Mouse (Mus musculus): ENCODE data around the gene BC005561.
A peak's percentile ranks its signal among the peaks of the same experiment; 100 is the strongest.
"Not testable (repeated sequence)": the region's sequence is repeated elsewhere in the genome, so short reads cannot be mapped to it uniquely, and the experiment has no call there.

BC005561 gene

DNA sequence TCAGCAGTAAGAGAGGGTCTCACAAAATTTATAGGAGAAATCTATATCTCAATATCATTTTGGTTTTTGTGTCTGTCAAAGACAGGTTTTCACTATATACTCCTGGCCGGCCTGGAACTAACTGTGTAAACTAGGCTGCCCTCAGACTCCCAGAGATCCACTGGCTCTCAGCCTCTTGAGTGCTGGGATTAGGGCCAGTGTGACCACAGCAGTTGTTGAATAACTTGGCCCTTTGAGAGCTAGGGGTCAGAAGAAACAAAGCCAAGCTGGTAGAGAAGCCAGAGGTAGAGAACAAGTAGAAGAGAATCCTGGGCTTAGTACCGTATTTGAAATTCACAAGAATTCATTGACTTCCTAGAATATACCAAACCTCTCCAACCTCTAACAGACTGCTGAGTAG, 3.3 kb upstream of the BC005561 start:
- Histone ChIP-seq H3K36me3 (ENCODE audit: control insufficient read depth, insufficient read depth, low read length, poor library complexity, severe bottlenecking) (no peaks in the 10 kb centered on the region), H3K27me3 (ENCODE audit: control insufficient read depth, insufficient read depth, low read length, poor library complexity, severe bottlenecking) (no peaks in the 10 kb centered on the region)
- no peak for DNase-seq (ENCODE audit: low read depth, low spot score)

DNA sequence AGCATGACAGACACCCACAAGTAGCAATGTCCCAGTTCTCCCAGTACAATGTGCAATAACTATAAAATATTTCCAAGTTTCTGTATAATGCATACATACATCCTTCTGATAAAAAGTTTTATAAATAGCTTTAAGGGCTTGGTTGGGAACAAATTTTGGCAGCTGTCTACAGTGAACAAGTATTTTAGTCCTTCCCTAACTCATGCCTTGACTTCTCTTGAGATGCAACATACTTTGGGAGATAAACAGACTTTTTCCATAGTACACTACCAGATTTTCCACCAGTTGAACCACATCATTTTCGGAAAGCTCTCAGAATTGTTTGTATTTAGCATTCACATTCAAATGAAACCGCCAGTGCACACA, 340 bp upstream of the BC005561 start:
- Histone ChIP-seq H3K36me3 (ENCODE audit: control insufficient read depth, insufficient read depth, low read length, poor library complexity, severe bottlenecking) (no peaks in the 10 kb centered on the region), H3K27me3 (ENCODE audit: control insufficient read depth, insufficient read depth, low read length, poor library complexity, severe bottlenecking) (no peaks in the 10 kb centered on the region)
- DNase-seq (ENCODE audit: low read depth, low spot score) = no peak

DNA sequence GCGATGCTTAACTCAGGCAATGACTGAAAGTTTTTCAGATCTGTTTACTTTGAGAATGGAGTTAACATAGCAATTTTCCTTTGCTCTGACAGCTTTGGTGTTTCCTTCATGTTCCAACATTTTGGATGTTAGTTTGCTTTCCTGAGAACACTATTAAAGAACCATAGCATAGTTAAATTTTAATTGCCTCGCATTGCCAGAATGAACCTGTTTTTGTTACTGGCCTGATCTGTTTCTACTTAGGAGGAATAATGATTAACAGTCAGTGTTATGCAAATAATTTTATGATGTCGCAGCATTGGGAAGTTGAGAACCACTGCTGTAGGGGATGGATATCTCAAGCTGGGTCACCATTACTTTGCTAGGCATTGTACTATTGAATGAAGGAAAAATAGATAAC, 3.1 kb downstream of the BC005561 start:
- no peak for DNase-seq (ENCODE audit: low read depth, low spot score)
- Histone ChIP-seq H3K27me3 (ENCODE audit: control insufficient read depth, insufficient read depth, low read length, poor library complexity, severe bottlenecking) (no peaks in the 10 kb centered on the region), H3K36me3 (ENCODE audit: control insufficient read depth, insufficient read depth, low read length, poor library complexity, severe bottlenecking) (no peaks in the 10 kb centered on the region)

DNA sequence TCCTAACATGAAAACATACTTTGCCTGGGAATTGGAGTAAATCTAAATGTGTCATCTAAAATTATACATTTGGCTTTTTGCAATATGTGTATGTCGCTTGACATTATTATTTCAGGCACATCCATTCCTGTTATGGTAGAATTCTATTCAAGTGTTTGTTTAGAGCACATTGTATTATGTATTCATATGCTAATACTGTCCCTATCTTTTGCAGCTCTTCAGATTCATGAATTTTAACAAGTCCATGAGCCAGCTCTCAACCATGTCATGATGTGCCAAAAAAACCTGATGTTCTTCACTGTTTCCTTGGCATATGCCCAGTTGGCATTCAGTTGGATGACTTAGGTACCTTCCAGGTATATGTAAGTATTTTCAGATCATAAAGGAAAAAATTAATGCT, 30.5 kb downstream of the BC005561 start:
- no peaks in the 10 kb centered on the region for H3K27me3 ChIP-seq (ENCODE audit: control insufficient read depth, insufficient read depth, low read length, poor library complexity, severe bottlenecking)
- H3K36me3 ChIP-seq (ENCODE audit: control insufficient read depth, insufficient read depth, low read length, poor library complexity, severe bottlenecking) = peaks cover 2% of the 10 kb centered on the region; the same call in 1 of the 2 replicates
- no peak for DNase-seq (ENCODE audit: low read depth, low spot score)

DNA sequence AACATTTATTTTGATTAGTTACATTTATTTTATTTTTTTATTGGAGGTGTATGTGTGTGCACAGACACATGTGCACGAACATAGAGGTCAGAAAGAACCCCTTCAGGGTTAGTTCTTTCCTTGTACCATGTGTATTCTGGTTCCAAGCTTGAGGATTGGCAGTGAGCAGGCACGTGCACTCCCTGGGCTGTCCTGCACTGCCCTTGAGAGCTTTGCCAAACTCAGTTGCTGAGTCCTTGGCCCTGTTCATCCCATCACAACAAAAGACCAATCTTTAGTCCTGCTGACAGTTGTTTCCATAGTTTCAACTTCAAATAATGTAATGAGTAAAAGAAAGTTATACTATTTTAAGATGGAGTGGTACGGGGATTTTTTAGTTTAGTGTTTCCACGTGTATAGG, 31.2 kb downstream of the BC005561 start:
- Histone ChIP-seq H3K36me3 (ENCODE audit: control insufficient read depth, insufficient read depth, low read length, poor library complexity, severe bottlenecking) (peaks cover 2% of the 10 kb centered on the region; the same call in 1 of the 2 replicates), H3K27me3 (ENCODE audit: control insufficient read depth, insufficient read depth, low read length, poor library complexity, severe bottlenecking) (no peaks in the 10 kb centered on the region)
- DNase-seq (ENCODE audit: low read depth, low spot score) = no peak

DNA sequence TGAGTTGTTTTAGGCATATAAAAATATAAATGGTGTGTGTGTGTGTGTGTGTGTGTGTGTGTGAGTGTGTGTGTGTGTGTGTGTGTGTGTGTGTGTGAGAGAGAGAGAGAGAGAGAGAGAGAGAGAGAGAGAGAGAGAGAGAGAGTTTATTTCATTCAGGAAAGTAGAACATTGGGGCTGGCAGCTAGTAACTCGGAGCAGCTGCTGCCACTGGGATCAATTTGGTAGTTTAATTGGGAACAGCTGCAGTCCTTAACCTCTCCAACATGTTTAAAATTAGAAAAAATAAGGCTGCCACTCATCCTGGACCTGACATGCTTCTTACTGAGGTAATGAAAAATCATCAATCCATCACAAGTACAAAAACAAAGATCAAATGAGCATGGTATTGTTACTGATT, 59.9 kb downstream of the BC005561 start:
- not testable (repeated sequence) for H3K27me3 ChIP-seq (ENCODE audit: control insufficient read depth, insufficient read depth, low read length, poor library complexity, severe bottlenecking); DNase-seq (ENCODE audit: low read depth, low spot score); H3K36me3 ChIP-seq (ENCODE audit: control insufficient read depth, insufficient read depth, low read length, poor library complexity, severe bottlenecking)

DNA sequence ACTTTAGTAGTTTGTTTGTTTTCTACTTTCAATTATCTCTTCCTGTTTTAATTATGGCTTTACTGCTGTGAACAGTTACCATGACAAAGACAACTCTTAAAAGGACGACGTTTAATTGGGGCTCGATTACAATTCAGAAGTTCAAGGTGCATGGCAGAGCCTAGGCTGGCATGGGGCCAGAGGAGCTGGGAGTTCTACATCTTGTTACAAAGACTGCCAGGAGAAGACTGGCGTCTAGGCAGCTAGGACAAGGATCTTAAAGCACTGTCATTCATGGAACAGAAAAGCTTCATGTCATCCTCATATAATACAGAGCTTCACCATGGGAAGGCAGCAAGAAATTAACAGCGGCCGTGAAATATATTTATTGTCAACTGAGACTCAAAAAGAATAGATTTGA, 62.6 kb downstream of the BC005561 start:
- peak; percentile 6 for DNase-seq (ENCODE audit: low read depth, low spot score)
- Histone ChIP-seq H3K36me3 (ENCODE audit: control insufficient read depth, insufficient read depth, low read length, poor library complexity, severe bottlenecking) (no peaks in the 10 kb centered on the region), H3K27me3 (ENCODE audit: control insufficient read depth, insufficient read depth, low read length, poor library complexity, severe bottlenecking) (no peaks in the 10 kb centered on the region)

DNA sequence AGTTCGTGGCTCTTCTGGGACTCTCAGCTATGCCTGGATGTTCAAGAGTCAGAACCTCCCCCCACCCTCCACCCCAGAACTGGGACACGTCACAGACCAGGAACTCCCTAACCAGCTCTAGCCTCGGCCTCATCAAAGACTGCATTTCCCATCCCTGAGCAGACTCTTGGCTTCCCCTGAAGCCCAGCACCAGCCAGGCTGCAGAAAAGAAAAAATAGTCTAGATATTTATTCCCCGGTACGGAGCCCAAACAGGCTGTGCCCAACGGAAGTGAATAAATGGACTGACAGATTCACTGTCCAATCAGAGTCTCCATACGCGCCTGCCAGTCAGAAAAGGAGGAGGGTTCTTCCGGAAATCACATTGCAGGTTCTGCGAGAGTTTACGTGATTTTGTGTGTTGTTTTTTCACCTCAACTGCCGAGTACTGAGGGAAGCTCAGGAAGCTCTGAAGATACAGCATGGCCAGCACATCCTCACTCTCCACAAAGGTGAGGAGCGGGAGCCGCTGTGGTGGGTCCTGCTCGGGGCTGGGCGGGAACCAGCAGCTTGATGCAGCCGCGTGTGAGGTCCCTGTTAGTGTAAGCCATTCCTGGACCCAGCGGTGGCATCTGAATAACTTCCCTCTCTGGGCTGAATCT, 63.2 kb downstream of the BC005561 start:
- not testable (repeated sequence) for H3K36me3 ChIP-seq (ENCODE audit: control insufficient read depth, insufficient read depth, low read length, poor library complexity, severe bottlenecking); H3K27me3 ChIP-seq (ENCODE audit: control insufficient read depth, insufficient read depth, low read length, poor library complexity, severe bottlenecking)
- peak; percentile 91 for DNase-seq (ENCODE audit: low read depth, low spot score)

Measured in splenic B cell, adult 2 months (primary cell).